Mouse (Mus musculus) C2C12 (cell line): ENCODE results near the gene Olfr902. TPM values are rescaled to one million over a fixed set of nuclear protein-coding genes. Genes with fewer than 3 reads are reported as not detected.

Experiments used
- H3K27me3 ChIP-seq: one replicate; pipeline ENCODE4 v1.6.1; 2011; ENCODE audit not compliant: control insufficient read depth, insufficient read depth, insufficient read length
- H3K36me3 ChIP-seq: one replicate; pipeline ENCODE4 v1.6.1; 2011; ENCODE audit not compliant: control insufficient read depth, insufficient read depth
- H3K4me3 ChIP-seq: one replicate; pipeline ENCODE4 v1.5.1; 2011; ENCODE audit warnings: mild to moderate bottlenecking, control low read depth; ENCODE audit not compliant: poor library complexity, insufficient read depth, severe bottlenecking
- H3K79me2 ChIP-seq: one replicate; pipeline ENCODE4 v1.6.1; 2011; ENCODE audit not compliant: control insufficient read depth, insufficient read depth
- H3K79me3 ChIP-seq: one replicate; pipeline ENCODE4 v1.6.1; 2011; ENCODE audit warnings: low read depth, control low read depth
- H3ac ChIP-seq: one replicate; pipeline ENCODE3; 2011; ENCODE audit warnings: low read depth; ENCODE audit not compliant: control insufficient read depth, insufficient read length
- CEBPB ChIP-seq: IDR thresholded peaks from one replicate; pipeline ENCODE4 v1.6.1; 2011; ENCODE audit warnings: low read depth, mild to moderate bottlenecking, control low read depth, moderate library complexity
- CTCF ChIP-seq: IDR thresholded peaks from one replicate; pipeline ENCODE4 v1.5.1; 2011; ENCODE audit not compliant: control insufficient read depth, insufficient read depth, insufficient read length
- FOSL1 ChIP-seq: IDR thresholded peaks from one replicate; pipeline ENCODE4 v1.8.0; 2011; ENCODE audit warnings: mild to moderate bottlenecking, low read length; ENCODE audit not compliant: poor library complexity, insufficient read depth, severe bottlenecking
- MAX ChIP-seq: IDR thresholded peaks from one replicate; pipeline ENCODE4 v1.6.1; 2011; ENCODE audit warnings: mild to moderate bottlenecking, control low read depth
- MYOD1 ChIP-seq: IDR thresholded peaks from one replicate; pipeline ENCODE4 v1.6.1; 2011; ENCODE audit warnings: low read depth; ENCODE audit not compliant: control insufficient read depth, insufficient read length
- MYOG ChIP-seq: IDR thresholded peaks from one replicate; pipeline ENCODE4 v1.6.1; 2011; ENCODE audit not compliant: control insufficient read depth, insufficient read length; ENCODE audit errors: extremely low read depth
- USF1 ChIP-seq: IDR thresholded peaks from one replicate; pipeline ENCODE4 v1.6.1; 2011; ENCODE audit warnings: low read depth, mild to moderate bottlenecking, control low read depth, moderate library complexity
- polyA plus RNA-seq: library from polyadenylated mRNA; unstranded; fragments of >200 nt; fragmentation: generic; extraction: Trizol; gene quantifications from one replicate; pipeline ENCODE4 v1.2.1, GENCODE M21; 2012; ENCODE audit warnings: missing spikeins

Olfr902 gene
- polyA plus RNA-seq, 1 experiment, result not detected

DNA sequence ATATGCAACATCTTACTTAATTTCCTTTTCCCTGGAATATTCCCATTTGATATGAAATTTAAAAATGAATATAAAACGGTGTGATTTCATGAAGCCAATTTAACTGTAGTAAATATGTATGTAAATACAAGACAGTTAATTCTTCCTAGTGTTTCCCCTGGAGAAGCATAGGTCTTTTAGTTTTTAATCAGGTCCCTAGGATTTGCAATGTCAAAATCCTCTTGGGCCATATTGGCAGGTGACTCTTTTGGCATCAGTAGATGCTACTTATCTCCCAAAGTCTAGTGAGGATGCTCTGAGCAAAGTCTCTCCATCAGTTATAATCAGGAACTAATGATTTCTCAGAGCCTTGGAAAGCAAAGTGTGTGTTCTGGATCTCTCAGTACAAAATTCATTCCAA, 18.3 kb upstream of the Olfr902 start, which contains the start of gene Olfr901:
Gene Olfr901 (plus strand): TSS at position 301 of the 400 bp plus-strand sequence.
- no peak for TF ChIP-seq CEBPB
- no peak for TF ChIP-seq USF1
- TF ChIP-seq FOSL1, result no peak
- TF ChIP-seq MYOG, result no peak
- TF ChIP-seq MAX, result no peak
- no peak for TF ChIP-seq MYOD1
- no peak for TF ChIP-seq CTCF
- no peaks in the 10 kb centered on the region for H3K27me3 ChIP-seq
- H3K79me2 ChIP-seq, result no peaks in the 10 kb centered on the region
- no peak within 1 kb of the TSS for H3K4me3 ChIP-seq
- H3ac ChIP-seq, result no peak within 1 kb of the TSS
- H3K79me3 ChIP-seq, result no peaks in the 10 kb centered on the region
- no peaks in the 10 kb centered on the region for H3K36me3 ChIP-seq

DNA sequence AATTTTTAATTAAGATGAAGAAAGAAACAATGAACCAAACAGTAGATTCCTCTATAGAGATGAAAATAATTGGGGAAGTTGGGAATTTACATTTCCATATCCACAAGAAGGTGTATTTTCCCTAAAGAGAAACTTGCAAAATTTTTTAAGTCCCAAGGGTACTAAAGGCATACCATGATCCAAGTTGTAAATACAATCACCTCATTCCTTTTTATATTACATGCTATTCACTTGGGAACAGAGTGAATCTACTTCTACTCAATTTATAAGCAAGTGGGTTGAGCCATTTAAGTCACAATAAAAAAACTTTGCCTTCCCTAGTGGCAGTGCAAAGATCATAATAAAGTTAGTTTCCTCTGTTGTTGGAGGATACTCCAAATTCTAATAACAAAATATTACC, 15.4 kb downstream of the Olfr902 start, which contains the start of gene Olfr904:
Gene Olfr904 (plus strand): TSS at position 301 of the 400 bp plus-strand sequence.
- Histone ChIP-seq H3K27me3 (no peaks in the 10 kb centered on the region), H3K79me2 (no peaks in the 10 kb centered on the region), H3ac (no peak within 1 kb of the TSS), H3K4me3 (no peak within 1 kb of the TSS), H3K79me3 (no peaks in the 10 kb centered on the region), H3K36me3 (no peaks in the 10 kb centered on the region)
- no peak for TF ChIP-seq FOSL1
- TF ChIP-seq CTCF, result no peak
- TF ChIP-seq MYOG, result no peak
- no peak for TF ChIP-seq USF1
- no peak for TF ChIP-seq MYOD1
- no peak for TF ChIP-seq CEBPB
- TF ChIP-seq MAX, result no peak

DNA sequence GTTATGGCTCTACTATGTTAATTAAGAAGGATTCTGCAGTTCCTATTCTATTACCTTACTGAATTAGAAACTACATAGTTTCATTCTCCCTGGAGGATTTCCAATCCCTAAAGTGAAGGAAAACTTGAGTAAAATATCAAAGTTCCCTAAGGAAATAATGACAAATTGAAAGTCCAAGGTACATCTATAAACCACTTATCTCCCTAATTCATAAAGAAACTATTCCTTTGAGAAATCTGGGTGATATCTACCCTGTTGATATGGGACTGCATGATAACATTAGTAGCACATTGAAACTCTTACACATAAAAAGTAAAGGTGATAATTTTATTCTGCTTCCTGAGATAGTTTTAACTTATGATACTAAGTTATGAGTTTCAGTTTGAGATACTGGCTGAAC, 23.4 kb downstream of the Olfr902 start, which contains the start of gene Olfr905:
Gene Olfr905 (plus strand): TSS at position 301 of the 400 bp plus-strand sequence.
- Histone ChIP-seq H3K79me2 (no peaks in the 10 kb centered on the region), H3K36me3 (no peaks in the 10 kb centered on the region), H3ac (no peak within 1 kb of the TSS), H3K79me3 (no peaks in the 10 kb centered on the region), H3K27me3 (no peaks in the 10 kb centered on the region), H3K4me3 (no peak within 1 kb of the TSS)
- TF ChIP-seq USF1, result no peak

DNA sequence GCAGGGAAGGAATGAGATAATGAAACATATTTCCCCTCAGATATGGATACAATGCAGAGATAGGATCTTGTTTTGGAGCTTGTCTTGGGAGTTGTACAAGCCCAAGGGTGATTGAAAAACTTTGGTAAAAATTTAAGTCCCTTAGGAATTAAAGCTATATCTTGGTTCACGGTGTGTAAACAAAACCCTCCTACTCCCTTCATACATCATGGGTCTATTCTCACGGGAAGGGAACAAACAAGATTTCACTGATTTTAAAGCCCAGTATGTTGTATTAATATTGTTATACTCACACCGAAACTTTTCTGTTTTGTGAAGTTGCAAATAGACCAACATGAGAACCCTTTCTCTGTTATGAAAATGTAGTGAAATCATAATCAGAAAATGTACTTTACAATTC, 39.3 kb downstream of the Olfr902 start, which contains the start of gene Olfr906:
Gene Olfr906 (plus strand): TSS at position 301 of the 400 bp plus-strand sequence.
- Histone ChIP-seq H3K36me3 (no peaks in the 10 kb centered on the region), H3ac (no peak within 1 kb of the TSS), H3K27me3 (no peaks in the 10 kb centered on the region), H3K79me2 (no peaks in the 10 kb centered on the region), H3K4me3 (no peak within 1 kb of the TSS), H3K79me3 (no peaks in the 10 kb centered on the region)
- TF ChIP-seq MAX (no peak), FOSL1 (no peak), CEBPB (no peak), USF1 (no peak), MYOG (no peak), CTCF (no peak), MYOD1 (no peak)

DNA sequence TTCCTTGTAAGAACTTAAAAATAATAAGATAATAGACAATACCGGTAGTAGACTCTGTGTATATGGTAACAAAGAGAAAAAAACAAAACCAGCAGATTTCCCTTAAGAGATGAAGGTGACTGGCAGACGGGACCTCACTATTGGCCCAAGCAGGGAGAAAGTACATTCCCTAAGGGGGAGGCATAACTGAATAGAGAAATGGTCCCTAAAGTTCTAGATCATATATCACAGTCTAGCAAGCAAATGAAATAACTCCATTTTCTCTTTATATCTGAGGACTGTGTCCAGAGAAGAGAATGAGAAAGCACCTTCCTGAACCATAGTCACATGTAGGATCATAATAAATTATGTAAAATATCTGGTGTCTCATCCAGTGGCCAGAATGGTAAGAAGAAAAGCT, 48.0 kb downstream of the Olfr902 start, which contains the start of gene Olfr907:
Gene Olfr907 (plus strand): TSS at position 301 of the 400 bp plus-strand sequence.
- no peaks in the 10 kb centered on the region for H3K79me2 ChIP-seq
- H3K27me3 ChIP-seq, result no peaks in the 10 kb centered on the region
- H3ac ChIP-seq, result no peak within 1 kb of the TSS
- no peaks in the 10 kb centered on the region for H3K79me3 ChIP-seq
- no peak within 1 kb of the TSS for H3K4me3 ChIP-seq
- H3K36me3 ChIP-seq, result no peaks in the 10 kb centered on the region
- TF ChIP-seq CEBPB, result no peak
- TF ChIP-seq MYOG, result no peak
- no peak for TF ChIP-seq USF1
- no peak for TF ChIP-seq MYOD1
- no peak for TF ChIP-seq MAX
- TF ChIP-seq CTCF, result no peak
- TF ChIP-seq FOSL1, result no peak

Other genes with a start within 250 kb of the Olfr902 start
- not detected for gene Olfr893, start 239.3 kb upstream of the Olfr902 start, polyA plus RNA-seq
- gene Olfr894, start 229.6 kb upstream of the Olfr902 start, polyA plus RNA-seq, result not detected
- gene Olfr143, start 194.9 kb upstream of the Olfr902 start, polyA plus RNA-seq, result not detected
- not detected for gene Olfr895, start 179.8 kb upstream of the Olfr902 start, polyA plus RNA-seq
- gene Olfr896-ps1, start 156.5 kb upstream of the Olfr902 start, polyA plus RNA-seq, result not detected
- gene Olfr25, start 118.6 kb upstream of the Olfr902 start, polyA plus RNA-seq, result not detected
- gene Olfr898, start 99.2 kb upstream of the Olfr902 start, polyA plus RNA-seq, result not detected
- not detected for gene Olfr250, start 80.8 kb upstream of the Olfr902 start, polyA plus RNA-seq
- gene Olfr251, start 70.6 kb upstream of the Olfr902 start, polyA plus RNA-seq, result not detected
- gene Olfr147, start 46.0 kb upstream of the Olfr902 start, polyA plus RNA-seq, result 0.04 TPM
- gene Olfr901, start 18.2 kb upstream of the Olfr902 start, polyA plus RNA-seq, result 0.04 TPM
- gene Olfr904, start 15.5 kb downstream of the Olfr902 start, polyA plus RNA-seq, result not detected
- not detected for gene Olfr905, start 23.5 kb downstream of the Olfr902 start, polyA plus RNA-seq
- not detected for gene Olfr906, start 39.4 kb downstream of the Olfr902 start, polyA plus RNA-seq
- not detected for gene Olfr907, start 48.1 kb downstream of the Olfr902 start, polyA plus RNA-seq
- gene Olfr911-ps1, start 73.9 kb downstream of the Olfr902 start, polyA plus RNA-seq, result not detected
- gene Olfr910, start 90.2 kb downstream of the Olfr902 start, polyA plus RNA-seq, result not detected
- not detected for gene Olfr912, start 132.5 kb downstream of the Olfr902 start, polyA plus RNA-seq
- gene Olfr913, start 145.1 kb downstream of the Olfr902 start, polyA plus RNA-seq, result not detected
- not detected for gene Olfr914, start 157.4 kb downstream of the Olfr902 start, polyA plus RNA-seq
- gene Olfr916, start 212.2 kb downstream of the Olfr902 start, polyA plus RNA-seq, result not detected
- gene Olfr917, start 218.2 kb downstream of the Olfr902 start, polyA plus RNA-seq, result not detected
- gene Olfr918, start 226.9 kb downstream of the Olfr902 start, polyA plus RNA-seq, result not detected